Mouse (Mus musculus) stomach, embryonic 16.5 days (tissue): ENCODE results near the gene Cfap97. TPM values are rescaled to one million over a fixed set of nuclear protein-coding genes. Genes with fewer than 3 reads are reported as not detected.

Experiments
- ATAC-seq: fragments of 200-750 bp; cut with Nextera tagmentation; 2 replicates; pipeline ENCODE4 v1.8.0; 2017; ENCODE audit warnings: moderate number of reproducible peaks, moderate TSS enrichment; ENCODE audit not compliant: insufficient read depth, low FRiP score
- H3K27ac ChIP-seq: fragments of 300-500 bp; sonication (generic); 2 replicates; pipeline ENCODE4 v1.5.1; 2014; ENCODE audit warnings: low read length
- H3K27me3 ChIP-seq: fragments of 300-500 bp; sonication (generic); 2 replicates; pipeline ENCODE4 v1.6.1; 2014; ENCODE audit warnings: low read length, control low read depth, mixed read lengths; ENCODE audit not compliant: control insufficient read depth, insufficient read depth
- H3K36me3 ChIP-seq: fragments of 300-500 bp; sonication (generic); 2 replicates; pipeline ENCODE4 v1.6.1; 2014; ENCODE audit warnings: low read length; ENCODE audit not compliant: control insufficient read depth, insufficient read depth
- H3K4me1 ChIP-seq: fragments of 300-500 bp; sonication (generic); 2 replicates; pipeline ENCODE4 v1.6.1; 2014; ENCODE audit warnings: low read length, control low read depth, mixed read lengths; ENCODE audit not compliant: control insufficient read depth, insufficient read depth
- H3K4me2 ChIP-seq: fragments of 300-500 bp; sonication (generic); 2 replicates; pipeline ENCODE4 v1.6.1; 2014; ENCODE audit warnings: low read depth, low read length, mixed read lengths
- H3K4me3 ChIP-seq: fragments of 300-500 bp; sonication (generic); replicated peaks from 2 replicates; pipeline ENCODE4 v1.5.1; 2014; ENCODE audit warnings: mild to moderate bottlenecking, low read length
- H3K9ac ChIP-seq: fragments of 300-500 bp; sonication (generic); 2 replicates; pipeline ENCODE4 v1.6.1; 2014; ENCODE audit warnings: low read length
- H3K9me3 ChIP-seq: fragments of 300-500 bp; sonication (generic); replicated peaks from 2 replicates; pipeline ENCODE4 v1.6.1; 2016; ENCODE audit warnings: low read length, control low read depth; ENCODE audit not compliant: control insufficient read depth
- WGBS: fragments of 180-500 bp; shearing (Covaris S2); extraction: QIAGEN DNeasy Blood & Tissue Kit; methylation state at CpG from one replicate; pipeline ENCODE4 v1.1.7; 2014; 5-methylcytosine and 5-hydroxymethylcytosine counted together
- polyA plus RNA-seq: library from polyadenylated mRNA; unstranded; fragments of >200 nt; fragmentation: Nextera tagmentation; extraction: Ambion mirVana; gene quantifications from 2 replicates; pipeline ENCODE4 v1.2.1, GENCODE M21; 2015

The Cfap97 gene
- polyA plus RNA-seq, 1 experiment from 2014 or later = 18.5 TPM

DNA sequence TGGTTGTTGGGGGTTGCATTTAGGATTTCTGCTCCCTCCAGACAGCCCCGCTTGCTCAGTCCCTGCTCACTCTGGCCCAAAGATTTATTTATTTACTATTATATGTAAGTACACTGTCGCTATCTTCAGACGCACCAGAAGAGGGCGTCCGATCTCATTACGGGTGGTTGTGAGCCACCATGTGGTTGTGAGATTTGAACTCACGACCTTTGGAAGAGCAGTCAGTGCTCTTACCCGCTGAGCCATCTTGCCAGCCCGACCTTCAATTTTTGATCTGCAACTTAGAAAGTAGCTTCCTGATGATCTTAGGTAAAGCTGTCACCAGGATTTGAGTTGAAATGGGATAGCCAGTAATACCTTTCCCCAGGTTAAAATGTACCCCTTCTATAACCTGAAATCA is 1.8 kb upstream of the Cfap97 start:
- H3K27ac ChIP-seq = no peak overlapping the region
- 77% methylated on average over 9 of the region's 9 CpGs for WGBS
- peaks cover 8% of the 10 kb centered on the region; the same call in 1 of the 2 replicates for H3K4me1 ChIP-seq
- H3K9ac ChIP-seq = no peak overlapping the region
- no peak for ATAC-seq
- peaks cover 6% of the 10 kb centered on the region; the same call in 1 of the 2 replicates for H3K27me3 ChIP-seq
- no peak overlapping the region for H3K4me3 ChIP-seq
- H3K9me3 ChIP-seq = no peaks in the 10 kb centered on the region
- H3K4me2 ChIP-seq = no peak overlapping the region
- no peaks in the 10 kb centered on the region for H3K36me3 ChIP-seq

DNA sequence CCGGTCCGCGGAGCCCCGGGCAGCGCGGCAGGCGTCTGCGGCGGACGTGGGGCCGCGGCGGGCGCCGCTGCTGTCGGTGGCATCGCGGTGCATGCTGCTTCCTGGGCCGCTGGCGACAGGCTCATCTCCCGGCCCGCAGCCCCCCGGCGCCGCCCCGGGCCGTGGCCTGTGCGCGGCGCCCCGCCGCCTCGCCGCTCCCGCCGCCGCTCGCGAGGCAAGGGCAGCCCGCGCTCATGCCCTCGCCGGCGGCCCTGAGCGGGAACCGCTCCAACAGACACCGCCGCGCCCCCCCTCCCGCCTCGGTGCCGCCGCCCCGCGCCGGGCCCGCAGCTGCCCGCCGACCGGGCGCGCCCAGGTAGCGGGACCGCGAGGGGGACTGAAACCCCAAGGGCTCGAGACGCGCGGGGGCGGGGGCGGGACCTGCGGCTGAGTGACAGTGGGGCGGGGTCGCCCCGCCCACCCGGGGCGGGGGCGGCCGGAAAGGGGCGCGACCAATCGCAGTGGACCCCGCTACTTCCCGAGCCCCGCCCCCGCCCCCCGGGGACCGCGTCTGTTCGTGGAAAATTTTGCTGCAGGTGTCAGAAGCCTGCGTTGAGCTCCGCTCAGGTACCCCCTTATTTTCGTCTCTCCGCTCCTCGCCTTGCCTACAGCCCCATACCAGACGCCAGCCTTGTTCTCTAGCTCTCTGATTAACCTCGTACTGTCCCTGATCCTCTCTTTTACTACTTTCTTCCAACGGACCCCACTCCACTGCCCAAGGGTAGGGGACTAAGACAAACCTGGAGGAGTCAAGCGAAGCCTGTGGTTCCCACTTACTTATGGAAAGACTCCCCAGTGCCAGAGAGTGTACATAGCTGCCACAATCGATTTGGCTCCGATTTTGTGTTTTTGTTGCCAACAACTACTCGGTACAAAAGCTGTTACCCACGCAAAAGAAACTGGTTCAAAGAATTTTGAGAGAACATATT is 777 bp downstream of the Cfap97 start, which contains the start of gene Snx25:
Gene Snx25 (minus strand): TSS at position 96 of the 968 bp plus-strand sequence.
- Histone ChIP-seq H3K4me3 (peak within 1 kb of the TSS; percentile 82), H3K27ac (0 out of 2 replicates have a peak within 1 kb of the TSS, but pooled peaks have one; percentile 14), H3K9ac (peak within 1 kb of the TSS; percentile 91), H3K4me1 (peaks cover 8% of the 10 kb centered on the region; the same call in 1 of the 2 replicates), H3K9me3 (no peaks in the 10 kb centered on the region), H3K36me3 (no peaks in the 10 kb centered on the region), H3K4me2 (peak within 1 kb of the TSS; percentile 92), H3K27me3 (peaks cover 6% of the 10 kb centered on the region; the same call in 1 of the 2 replicates)
- WGBS = 3% methylated on average over 64 of the region's 103 CpGs
- ATAC-seq = peak; percentile 93

GRCm38 (mm10) chr8:46153042-46153441 is 1.5 kb downstream of the Cfap97 start:
- Histone ChIP-seq H3K9ac (no peak overlapping the region), H3K27me3 (peaks cover 6% of the 10 kb centered on the region; the same call in 1 of the 2 replicates), H3K36me3 (no peaks in the 10 kb centered on the region), H3K4me1 (peaks cover 8% of the 10 kb centered on the region; the same call in 1 of the 2 replicates), H3K4me3 (no peak overlapping the region), H3K9me3 (no peaks in the 10 kb centered on the region), H3K4me2 (peak overlapping the region; percentile 92; the same call in 1 of the 2 replicates), H3K27ac (no peak overlapping the region)
- WGBS = 31% methylated on average over 2 of the region's 2 CpGs
- no peak for ATAC-seq

- ATAC-seq = peak; percentile 99
These were observed 11.6 kb downstream of the Cfap97 start for GRCm38 (mm10) chr8:46162953-46163869.

GRCm38 (mm10) chr8:46163870-46164190 is 12.3 kb downstream of the Cfap97 start:
- ATAC-seq = no peak
- WGBS = 0% methylated on average over 23 of the region's 25 CpGs
- no peaks in the 10 kb centered on the region for H3K27me3 ChIP-seq
- peak overlapping the region; percentile 87 for H3K9ac ChIP-seq
- H3K36me3 ChIP-seq = no peaks in the 10 kb centered on the region
- peaks cover 16% of the 10 kb centered on the region for H3K4me1 ChIP-seq
- no peaks in the 10 kb centered on the region for H3K9me3 ChIP-seq
- H3K4me3 ChIP-seq = peak overlapping the region; percentile 67
- H3K4me2 ChIP-seq = peak overlapping the region; percentile 71
- peak overlapping the region; percentile 63 for H3K27ac ChIP-seq

More at GRCm38 (mm10) chr8:46162953-46163869, 11.6 kb downstream of the Cfap97 start:
- H3K9ac ChIP-seq = peak overlapping the region; percentile 87
- no peaks in the 10 kb centered on the region for H3K9me3 ChIP-seq
- H3K4me2 ChIP-seq = peak overlapping the region; percentile 81
- H3K4me1 ChIP-seq = peaks cover 16% of the 10 kb centered on the region
- WGBS = 1% methylated on average over 75 of the region's 77 CpGs
- H3K4me3 ChIP-seq = peak overlapping the region; percentile 67
- H3K27ac ChIP-seq = peak overlapping the region; percentile 84
- no peaks in the 10 kb centered on the region for H3K27me3 ChIP-seq
- H3K36me3 ChIP-seq = no peaks in the 10 kb centered on the region

- no peaks in the 10 kb centered on the region for H3K4me1 ChIP-seq
- H3K27ac ChIP-seq = no peak overlapping the region
- no peak overlapping the region for H3K4me3 ChIP-seq
- H3K4me2 ChIP-seq = no peak overlapping the region
- no peak overlapping the region for H3K9ac ChIP-seq
- no peaks in the 10 kb centered on the region for H3K9me3 ChIP-seq
- ATAC-seq = no peak
- H3K27me3 ChIP-seq = no peaks in the 10 kb centered on the region
- H3K36me3 ChIP-seq = no peaks in the 10 kb centered on the region
- WGBS = 67% methylated on average over 2 of the region's 2 CpGs
These were observed 22.1 kb downstream of the Cfap97 start for GRCm38 (mm10) chr8:46173651-46174050.

- no peaks in the 10 kb centered on the region for H3K27me3 ChIP-seq
- WGBS = 90% methylated on average over 7 of the region's 7 CpGs
- ATAC-seq = no peak
These were observed 28.6 kb downstream of the Cfap97 start for GRCm38 (mm10) chr8:46180136-46180535.

GRCm38 (mm10) chr8:46185361-46185760 is 33.8 kb downstream of the Cfap97 start:
- Histone ChIP-seq H3K4me1 (no peaks in the 10 kb centered on the region), H3K4me3 (no peak overlapping the region), H3K27ac (no peak overlapping the region), H3K36me3 (0 out of 2 replicates have a peak, but pooled peaks cover 4% of the 10 kb centered on the region), H3K27me3 (no peaks in the 10 kb centered on the region), H3K9me3 (no peaks in the 10 kb centered on the region), H3K4me2 (no peak overlapping the region), H3K9ac (no peak overlapping the region)
- no peak for ATAC-seq
- 7% methylated on average over 2 of the region's 2 CpGs for WGBS

More at GRCm38 (mm10) chr8:46180136-46180535, 28.6 kb downstream of the Cfap97 start:
- no peak overlapping the region for H3K9ac ChIP-seq
- no peaks in the 10 kb centered on the region for H3K9me3 ChIP-seq
- no peak overlapping the region for H3K27ac ChIP-seq
- 0 out of 2 replicates have a peak, but pooled peaks cover 4% of the 10 kb centered on the region for H3K36me3 ChIP-seq
- H3K4me2 ChIP-seq = no peak overlapping the region
- no peak overlapping the region for H3K4me3 ChIP-seq
- no peaks in the 10 kb centered on the region for H3K4me1 ChIP-seq
